Mouse (Mus musculus): ENCODE measurements at regions not wholly inside any gene's neighbourhood (a gene's known extent, or its start where the extent isn't known, plus 50 kb on each side); places are given as distances from the start of the nearest gene placed in this dataset.
A peak's percentile ranks its signal among the peaks of the same experiment; 100 is the strongest.

- no peak for DNase-seq
These were observed 335.8 kb downstream of the Nuak1 start for GRCm38 (mm10) chr10:84104556-84104955.

GRCm38 (mm10) chr10:84109680-84110371 lies 330.6 kb downstream of the Nuak1 start:
- no peak for DNase-seq

GRCm38 (mm10) chr10:84110372-84110985 lies 329.9 kb downstream of the Nuak1 start:
- no peak for DNase-seq

- no peak for DNase-seq
These were observed 328.9 kb downstream of the Nuak1 start for GRCm38 (mm10) chr10:84111502-84111901.

GRCm38 (mm10) chr10:84111909-84112308 lies 328.5 kb downstream of the Nuak1 start:
- no peak for DNase-seq

- DNase-seq = no peak
These were observed 320.3 kb downstream of the Nuak1 start for GRCm38 (mm10) chr10:84119952-84120550.

- no peak for DNase-seq
These were observed 303.3 kb downstream of the Nuak1 start for GRCm38 (mm10) chr10:84137019-84137658.

- no peak for DNase-seq
These were observed 297.5 kb downstream of the Nuak1 start for GRCm38 (mm10) chr10:84142741-84143454.

- no peak for DNase-seq
These were observed 296.6 kb downstream of the Nuak1 start for GRCm38 (mm10) chr10:84143674-84144343.

- DNase-seq = no peak
These were observed 296.1 kb downstream of the Nuak1 start for GRCm38 (mm10) chr10:84144344-84144687.

- DNase-seq = no peak
These were observed 293.0 kb downstream of the Nuak1 start for GRCm38 (mm10) chr10:84147305-84147984.

GRCm38 (mm10) chr10:84163752-84164151 lies 276.6 kb downstream of the Nuak1 start:
- no peak for DNase-seq

GRCm38 (mm10) chr10:84165832-84166567 lies 274.4 kb downstream of the Nuak1 start:
- no peak for DNase-seq

- peak; percentile 35 to 41 for DNase-seq
These were observed 273.9 kb downstream of the Nuak1 start for GRCm38 (mm10) chr10:84166568-84166905.

- no peak for DNase-seq
These were observed 267.5 kb downstream of the Nuak1 start for GRCm38 (mm10) chr10:84172828-84173321.

- no peak for DNase-seq
These were observed 257.2 kb downstream of the Nuak1 start for GRCm38 (mm10) chr10:84183239-84183638.

GRCm38 (mm10) chr10:84186466-84186865 lies 253.9 kb downstream of the Nuak1 start:
- no peak for DNase-seq

GRCm38 (mm10) chr10:84199035-84199434 lies 241.4 kb downstream of the Nuak1 start:
- no peak for DNase-seq

- no peak for DNase-seq
These were observed 238.6 kb downstream of the Nuak1 start for GRCm38 (mm10) chr10:84201785-84202184.

- DNase-seq = no peak
These were observed 228.2 kb downstream of the Nuak1 start for GRCm38 (mm10) chr10:84212096-84212785.

- no peak for DNase-seq
These were observed 225.6 kb downstream of the Nuak1 start for GRCm38 (mm10) chr10:84214812-84215211.
